Mouse (Mus musculus): ENCODE measurements around the gene Tifa. TPM values are rescaled to one million over a fixed set of nuclear protein-coding genes. Genes with fewer than 3 reads are reported as not detected.

The Tifa gene
- polyA plus RNA-seq, 1 experiment from 2014 or later, result 3.1 TPM

GRCm38 (mm10) chr3:127756458-127756857 lies 33.1 kb upstream of the Tifa start:
- Histone ChIP-seq H3K9me3 (replicated peaks; ENCODE audit: control insufficient read depth, low read length, poor library complexity, severe bottlenecking) (no peaks in the 10 kb centered on the region), H3K4me3 (ENCODE audit: low read depth, low read length) (no peak overlapping the region), H3K27ac (ENCODE audit: low read length) (no peak overlapping the region), H3K4me1 (ENCODE audit: control insufficient read depth, insufficient read depth, low read length) (peaks cover 2% of the 10 kb centered on the region; the same call in 1 of the 2 replicates), H3K4me2 (ENCODE audit: low read length) (no peak overlapping the region), H3K36me3 (ENCODE audit: control insufficient read depth, insufficient read depth, low read length) (no peaks in the 10 kb centered on the region), H3K9ac (ENCODE audit: low read depth, low read length) (no peak overlapping the region), H3K27me3 (ENCODE audit: control insufficient read depth, insufficient read depth, low read depth, low read length) (peaks cover 51% of the 10 kb centered on the region)
- no peak for ATAC-seq
- 85% methylated on average over 6 of the region's 6 CpGs for WGBS

GRCm38 (mm10) chr3:127757886-127758301 lies 31.7 kb upstream of the Tifa start:
- Histone ChIP-seq H3K9ac (ENCODE audit: low read depth, low read length) (no peak overlapping the region), H3K4me1 (ENCODE audit: control insufficient read depth, insufficient read depth, low read length) (peaks cover 2% of the 10 kb centered on the region; the same call in 1 of the 2 replicates)

GRCm38 (mm10) chr3:127758806-127759205 lies 30.8 kb upstream of the Tifa start:
- 41% methylated on average over 4 of the region's 4 CpGs for WGBS

More at GRCm38 (mm10) chr3:127757886-127758301, 31.7 kb upstream of the Tifa start:
- no peak overlapping the region for H3K4me3 ChIP-seq (ENCODE audit: low read depth, low read length)
- H3K4me2 ChIP-seq (ENCODE audit: low read length), result no peak overlapping the region
- no peaks in the 10 kb centered on the region for H3K36me3 ChIP-seq (ENCODE audit: control insufficient read depth, insufficient read depth, low read length)
- peaks cover 55% of the 10 kb centered on the region for H3K27me3 ChIP-seq (ENCODE audit: control insufficient read depth, insufficient read depth, low read depth, low read length)
- H3K9me3 ChIP-seq (replicated peaks; ENCODE audit: control insufficient read depth, low read length, poor library complexity, severe bottlenecking), result no peaks in the 10 kb centered on the region
- ATAC-seq, result no peak
- H3K27ac ChIP-seq (ENCODE audit: low read length), result no peak overlapping the region

DNA sequence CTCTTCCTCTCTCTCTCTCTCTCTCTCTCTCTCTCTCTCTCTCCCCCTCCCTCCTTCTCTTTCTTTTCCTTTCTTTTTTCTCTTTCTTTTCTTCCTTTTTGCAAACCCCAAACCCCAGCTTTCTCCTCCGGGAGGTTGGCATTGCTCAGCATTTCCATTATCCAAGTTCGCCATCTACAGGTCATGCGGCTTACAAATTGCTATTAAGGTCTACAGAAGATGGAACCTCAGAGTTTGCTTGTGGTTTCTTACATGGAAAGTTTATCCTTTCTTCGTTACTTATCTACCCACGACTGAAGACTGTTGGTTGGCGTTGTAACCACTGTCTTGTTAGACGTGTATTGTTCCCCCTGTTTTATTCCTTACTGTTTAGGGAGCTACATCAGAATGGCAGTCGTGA lies 30.4 kb upstream of the Tifa start:
- no peak for ATAC-seq
- Histone ChIP-seq H3K27me3 (ENCODE audit: control insufficient read depth, insufficient read depth, low read depth, low read length) (peaks cover 50% of the 10 kb centered on the region), H3K9me3 (replicated peaks; ENCODE audit: control insufficient read depth, low read length, poor library complexity, severe bottlenecking) (no peaks in the 10 kb centered on the region), H3K9ac (ENCODE audit: low read depth, low read length) (no peak overlapping the region), H3K27ac (ENCODE audit: low read length) (no peak overlapping the region), H3K4me2 (ENCODE audit: low read length) (no peak overlapping the region), H3K4me1 (ENCODE audit: control insufficient read depth, insufficient read depth, low read length) (peaks cover 2% of the 10 kb centered on the region; the same call in 1 of the 2 replicates), H3K36me3 (ENCODE audit: control insufficient read depth, insufficient read depth, low read length) (no peaks in the 10 kb centered on the region), H3K4me3 (ENCODE audit: low read depth, low read length) (no peak overlapping the region)
- WGBS, result 17% methylated on average over 8 of the region's 8 CpGs

More at GRCm38 (mm10) chr3:127758806-127759205, 30.8 kb upstream of the Tifa start:
- no peak overlapping the region for H3K27ac ChIP-seq (ENCODE audit: low read length)
- H3K9me3 ChIP-seq (replicated peaks; ENCODE audit: control insufficient read depth, low read length, poor library complexity, severe bottlenecking), result no peaks in the 10 kb centered on the region
- peaks cover 52% of the 10 kb centered on the region for H3K27me3 ChIP-seq (ENCODE audit: control insufficient read depth, insufficient read depth, low read depth, low read length)
- ATAC-seq, result 0 out of 2 replicates have a peak, but pooled peaks have one; percentile 39
- H3K9ac ChIP-seq (ENCODE audit: low read depth, low read length), result no peak overlapping the region
- H3K4me2 ChIP-seq (ENCODE audit: low read length), result no peak overlapping the region
- H3K4me3 ChIP-seq (ENCODE audit: low read depth, low read length), result no peak overlapping the region
- no peaks in the 10 kb centered on the region for H3K36me3 ChIP-seq (ENCODE audit: control insufficient read depth, insufficient read depth, low read length)
- peaks cover 2% of the 10 kb centered on the region; the same call in 1 of the 2 replicates for H3K4me1 ChIP-seq (ENCODE audit: control insufficient read depth, insufficient read depth, low read length)

GRCm38 (mm10) chr3:127762403-127762802 lies 27.2 kb upstream of the Tifa start:
- Histone ChIP-seq H3K4me1 (ENCODE audit: control insufficient read depth, insufficient read depth, low read length) (peaks cover 2% of the 10 kb centered on the region; the same call in 1 of the 2 replicates), H3K4me3 (ENCODE audit: low read depth, low read length) (no peak overlapping the region), H3K9ac (ENCODE audit: low read depth, low read length) (no peak overlapping the region), H3K4me2 (ENCODE audit: low read length) (no peak overlapping the region), H3K36me3 (ENCODE audit: control insufficient read depth, insufficient read depth, low read length) (no peaks in the 10 kb centered on the region), H3K9me3 (replicated peaks; ENCODE audit: control insufficient read depth, low read length, poor library complexity, severe bottlenecking) (no peaks in the 10 kb centered on the region), H3K27me3 (ENCODE audit: control insufficient read depth, insufficient read depth, low read depth, low read length) (peaks cover 37% of the 10 kb centered on the region), H3K27ac (ENCODE audit: low read length) (no peak overlapping the region)
- ATAC-seq, result no peak
- 65% methylated on average over 8 of the region's 8 CpGs for WGBS

DNA sequence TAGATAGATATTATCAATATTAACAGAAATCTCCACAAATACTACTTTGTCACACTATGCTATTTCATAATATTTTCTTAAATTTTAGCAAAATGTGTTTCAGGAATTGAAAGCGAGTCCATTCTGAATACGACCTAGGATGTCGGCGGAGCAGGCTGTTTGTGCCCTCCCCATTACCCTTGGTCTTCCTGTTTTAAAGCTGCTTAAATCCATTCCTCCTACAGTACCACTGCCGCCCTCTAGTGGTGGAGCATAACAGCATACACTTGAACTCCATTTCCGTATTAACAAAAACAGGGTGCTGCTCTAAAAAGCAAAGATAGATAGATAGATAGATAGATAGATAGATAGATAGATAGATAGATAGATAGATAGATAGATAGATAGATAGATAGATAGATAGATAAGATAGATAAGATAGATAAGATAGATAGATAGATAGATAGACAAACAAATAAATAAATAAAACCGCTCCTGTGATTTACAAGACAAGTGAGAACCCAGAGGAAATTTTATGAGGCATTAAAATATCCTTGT lies 26.5 kb upstream of the Tifa start:
- H3K4me3 ChIP-seq (ENCODE audit: low read depth, low read length), result no peak overlapping the region
- no peak overlapping the region for H3K9ac ChIP-seq (ENCODE audit: low read depth, low read length)
- H3K4me1 ChIP-seq (ENCODE audit: control insufficient read depth, insufficient read depth, low read length), result peaks cover 2% of the 10 kb centered on the region; the same call in 1 of the 2 replicates
- no peak overlapping the region for H3K4me2 ChIP-seq (ENCODE audit: low read length)
- no peaks in the 10 kb centered on the region for H3K36me3 ChIP-seq (ENCODE audit: control insufficient read depth, insufficient read depth, low read length)
- ATAC-seq, result no peak
- no peaks in the 10 kb centered on the region for H3K9me3 ChIP-seq (replicated peaks; ENCODE audit: control insufficient read depth, low read length, poor library complexity, severe bottlenecking)
- WGBS, result 21% methylated on average over 7 of the region's 7 CpGs
- H3K27me3 ChIP-seq (ENCODE audit: control insufficient read depth, insufficient read depth, low read depth, low read length), result peaks cover 35% of the 10 kb centered on the region
- no peak overlapping the region for H3K27ac ChIP-seq (ENCODE audit: low read length)

DNA sequence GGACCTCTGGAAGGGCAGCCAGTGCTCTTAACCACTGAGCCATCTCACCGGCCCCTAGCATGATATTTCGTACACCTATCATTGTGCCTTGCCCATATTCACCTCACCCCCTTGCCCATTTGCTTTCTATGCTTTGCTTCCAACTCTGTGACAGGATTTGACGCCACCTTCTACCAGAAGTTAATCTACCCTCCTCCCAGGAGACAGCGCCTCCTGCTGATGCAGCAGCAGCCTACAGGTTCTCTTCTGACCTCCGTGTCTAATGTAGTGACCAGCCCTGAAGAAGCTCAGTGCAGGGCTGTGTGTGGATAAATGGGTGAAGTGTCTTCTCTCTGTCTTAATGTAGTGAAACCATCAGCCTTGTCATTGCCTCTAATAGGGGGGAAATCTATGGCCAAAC lies 25.1 kb upstream of the Tifa start:
- Histone ChIP-seq H3K4me2 (ENCODE audit: low read length) (no peak overlapping the region), H3K4me3 (ENCODE audit: low read depth, low read length) (no peak overlapping the region), H3K4me1 (ENCODE audit: control insufficient read depth, insufficient read depth, low read length) (no peaks in the 10 kb centered on the region), H3K9ac (ENCODE audit: low read depth, low read length) (no peak overlapping the region), H3K36me3 (ENCODE audit: control insufficient read depth, insufficient read depth, low read length) (no peaks in the 10 kb centered on the region), H3K9me3 (replicated peaks; ENCODE audit: control insufficient read depth, low read length, poor library complexity, severe bottlenecking) (no peaks in the 10 kb centered on the region), H3K27me3 (ENCODE audit: control insufficient read depth, insufficient read depth, low read depth, low read length) (peaks cover 28% of the 10 kb centered on the region), H3K27ac (ENCODE audit: low read length) (no peak overlapping the region)
- WGBS, result 62% methylated on average over 5 of the region's 5 CpGs
- ATAC-seq, result no peak

DNA sequence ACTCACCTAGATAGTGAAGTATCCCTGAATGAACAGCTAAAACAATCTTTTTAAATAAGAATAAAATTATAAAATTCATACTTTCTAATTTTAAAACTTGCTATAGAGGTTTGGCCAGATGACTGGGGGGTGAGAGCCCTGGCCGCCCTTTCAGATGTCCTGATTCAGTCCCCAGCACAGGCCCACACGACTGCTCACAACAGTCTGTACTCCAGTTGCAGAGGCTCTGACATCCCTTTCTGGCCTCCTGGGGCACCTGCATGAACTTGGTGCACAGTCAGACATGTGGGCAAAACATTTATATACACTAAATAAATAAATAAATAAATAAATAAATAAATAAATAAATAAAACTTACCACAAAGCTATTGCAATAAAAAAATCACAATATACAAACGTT lies 23.6 kb upstream of the Tifa start:
- no peak overlapping the region for H3K9ac ChIP-seq (ENCODE audit: low read depth, low read length)
- no peak overlapping the region for H3K27ac ChIP-seq (ENCODE audit: low read length)
- no peak for ATAC-seq
- no peak overlapping the region for H3K4me2 ChIP-seq (ENCODE audit: low read length)
- no peaks in the 10 kb centered on the region for H3K4me1 ChIP-seq (ENCODE audit: control insufficient read depth, insufficient read depth, low read length)
- no peaks in the 10 kb centered on the region for H3K36me3 ChIP-seq (ENCODE audit: control insufficient read depth, insufficient read depth, low read length)
- no peak overlapping the region for H3K4me3 ChIP-seq (ENCODE audit: low read depth, low read length)
- WGBS, result 63% methylated on average over 3 of the region's 3 CpGs
- no peaks in the 10 kb centered on the region for H3K9me3 ChIP-seq (replicated peaks; ENCODE audit: control insufficient read depth, low read length, poor library complexity, severe bottlenecking)
- peaks cover 20% of the 10 kb centered on the region for H3K27me3 ChIP-seq (ENCODE audit: control insufficient read depth, insufficient read depth, low read depth, low read length)

DNA sequence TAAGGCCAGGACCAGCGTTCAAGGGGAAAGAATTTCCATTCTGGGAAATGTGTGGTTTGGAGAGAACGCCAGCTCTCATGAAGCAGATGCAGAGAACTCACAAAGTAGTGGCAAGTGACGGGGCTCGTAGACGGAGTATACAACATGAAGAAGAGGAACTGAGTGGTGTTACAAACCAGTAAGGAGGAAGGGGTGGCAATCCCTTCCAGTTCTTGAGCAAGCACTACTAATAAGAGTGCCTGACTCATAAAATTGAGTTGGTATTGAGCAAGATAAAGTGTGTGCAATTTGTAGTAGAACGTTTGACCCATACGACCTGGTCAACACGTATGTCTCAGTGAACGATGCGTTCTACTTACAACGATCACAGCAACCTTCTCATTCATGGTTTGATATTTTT lies 20.5 kb upstream of the Tifa start:
- 91% methylated on average over 11 of the region's 11 CpGs for WGBS
- Histone ChIP-seq H3K4me1 (ENCODE audit: control insufficient read depth, insufficient read depth, low read length) (no peaks in the 10 kb centered on the region), H3K9ac (ENCODE audit: low read depth, low read length) (no peak overlapping the region), H3K9me3 (replicated peaks; ENCODE audit: control insufficient read depth, low read length, poor library complexity, severe bottlenecking) (no peaks in the 10 kb centered on the region), H3K4me3 (ENCODE audit: low read depth, low read length) (no peak overlapping the region), H3K36me3 (ENCODE audit: control insufficient read depth, insufficient read depth, low read length) (no peaks in the 10 kb centered on the region), H3K27me3 (ENCODE audit: control insufficient read depth, insufficient read depth, low read depth, low read length) (peaks cover 4% of the 10 kb centered on the region; the same call in 1 of the 2 replicates), H3K4me2 (ENCODE audit: low read length) (no peak overlapping the region), H3K27ac (ENCODE audit: low read length) (no peak overlapping the region)
- no peak for ATAC-seq
